Mouse (Mus musculus) brain, adult 10 weeks (tissue): ENCODE results near the gene Btbd35f13. TPM values are rescaled to one million over a fixed set of nuclear protein-coding genes. Genes with fewer than 3 reads are reported as not detected.

Experiments
- polyA plus RNA-seq: library from polyadenylated mRNA; stranded (reverse); fragments of 350-450 nt; fragmentation: Illumina TruSeq; extraction: RNeasy Lipid Tissue Mini Kit (QIAGEN cat#74804); gene quantifications from one replicate; pipeline ENCODE4 v1.2.3, GENCODE M21; 2015; ENCODE audit warnings: low read depth, low replicate concordance

The Btbd35f13 gene
- not detected for polyA plus RNA-seq

GRCm38 (mm10) chrX:33656872-33657271, at the start of gene Btbd35f13:
Gene Btbd35f13, plus strand, starts transcription at chrX:33657172.

GRCm38 (mm10) chrX:33702249-33702648, 45.3 kb downstream of the Btbd35f13 start, which contains the start of gene Btbd35f14:
Gene Btbd35f14, minus strand, starts transcription at chrX:33702349.

Other genes starting within 250 kb of the Btbd35f13 start
- gene Btbd35f15, start 79.9 kb upstream of the Btbd35f13 start, polyA plus RNA-seq = not detected
- not detected for gene Btbd35f14, start 45.2 kb downstream of the Btbd35f13 start, polyA plus RNA-seq